In genomic region chr14:55644261-55644888, GRCm38 (mm10) we compare ENCODE assay signal across 7 mouse cellular contexts. TPM values are rescaled to one million over a fixed set of nuclear protein-coding genes. Genes with fewer than 3 reads are reported as not detected.
DNase-seq lines count a peak whose midpoint lies in the region; ATAC-seq and TF ChIP-seq lines count a peak whose summit lies in the region.

No protein-coding gene starts in this region.

- WGBS in heart, embryonic 10.5 days: 33% methylated on average over 17 of the region's 17 CpGs
- WGBS in midbrain, postnatal 0 days: 30% methylated on average over 17 of the region's 17 CpGs

- H3K4me3 ChIP-seq in CH12.LX (replicated peaks in 1 of 3; ENCODE audit: low read depth in 2 of 3, low read length in 2 of 3, poor library complexity in 1 of 3): peak overlapping the region; percentile 77 to 96 (median 93)
- peak overlapping the region; percentile 99 for H3K4me3 ChIP-seq in heart, embryonic 10.5 days
- H3K4me3 ChIP-seq in midbrain, postnatal 0 days (ENCODE audit: low read depth, low read length): peak overlapping the region; percentile 97

- ATAC-seq in midbrain, postnatal 0 days (ENCODE audit: low FRiP score): no peak

- TF ChIP-seq CTCF in CH12.LX (conservative IDR thresholded peaks at IDR 0.05 in 1 of 2, IDR thresholded peaks at IDR 0.05 in 1 of 2; ENCODE audit: low read depth in 2 of 2, low read length in 2 of 2): no peak
- no peak for TF ChIP-seq CTCF in midbrain, postnatal 0 days (IDR thresholded peaks at IDR 0.05)

- TF ChIP-seq POLR2A in CH12.LX (IDR thresholded peaks at IDR 0.05; ENCODE audit: low read depth, low read length): peak; percentile 29; the same call in 1 of the 2 replicates

- DNase-seq in CH12.LX (ENCODE audit: extremely low read depth): peak; percentile 33
- peak; percentile 12 for DNase-seq in adipocyte (ENCODE audit: low spot score)
- DNase-seq in heart, embryonic 10.5 days (ENCODE audit: low spot score): no peak
- DNase-seq in kidney, postnatal 25 days: peak; percentile 13 to 37
- DNase-seq in midbrain, postnatal 0 days (ENCODE audit: low spot score): no peak
- no peak for DNase-seq in gastrocnemius, postnatal 25 days
- DNase-seq in cerebellum, adult 9-11 months: no peak

- no peak overlapping the region; the same call in 1 of the 2 replicates for H3K27ac ChIP-seq in CH12.LX (ENCODE audit: insufficient read depth, low read depth)
- H3K27ac ChIP-seq in heart, embryonic 10.5 days: peak overlapping the region; percentile 100
- H3K27ac ChIP-seq in midbrain, postnatal 0 days (ENCODE audit: low read depth, low read length): no peak overlapping the region

- peaks cover 22 to 42% of the 10 kb centered on the region in 2 experiments for H3K36me3 ChIP-seq in CH12.LX (replicated peaks in 1 of 2; ENCODE audit: control insufficient read depth in 1 of 2, insufficient read depth in 1 of 2, low read length in 1 of 2)
- H3K36me3 ChIP-seq in heart, embryonic 10.5 days: peaks cover 41% of the 10 kb centered on the region
- peaks cover 15% of the 10 kb centered on the region for H3K36me3 ChIP-seq in midbrain, postnatal 0 days (ENCODE audit: insufficient read depth, low read length)

- H3K9ac ChIP-seq in CH12.LX (ENCODE audit: insufficient read depth, low read depth): peak overlapping the region; percentile 74
- H3K9ac ChIP-seq in midbrain, postnatal 0 days (replicated peaks; ENCODE audit: low read length, poor library complexity, severe bottlenecking): peak overlapping the region; percentile 94; the same call in 1 of the 2 replicates

- in situ Hi-C loops in CH12.LX (cut with MboI; ENCODE audit: low pct_ligation_motif_present, low pct_unique_long_range_greater_than_20kb, low sequenced_read_pairs): no loop called here

- no peak for TF ChIP-seq RAD21 in CH12.LX (IDR thresholded peaks at IDR 0.05; ENCODE audit: low read depth, low read length)

- no peaks in the 10 kb centered on the region for H3K9me3 ChIP-seq in CH12.LX (replicated peaks; ENCODE audit: low read length)
- no peaks in the 10 kb centered on the region for H3K9me3 ChIP-seq in heart, embryonic 10.5 days
- H3K9me3 ChIP-seq in midbrain, postnatal 0 days (ENCODE audit: low read length): no peaks in the 10 kb centered on the region

- no peaks in the 10 kb centered on the region for H3K27me3 ChIP-seq in CH12.LX (replicated peaks)
- H3K27me3 ChIP-seq in heart, embryonic 10.5 days (ENCODE audit: insufficient read depth, poor library complexity, severe bottlenecking): no peaks in the 10 kb centered on the region
- no peaks in the 10 kb centered on the region for H3K27me3 ChIP-seq in midbrain, postnatal 0 days (ENCODE audit: insufficient read depth, low read length)

- dilution Hi-C loops in CH12.LX (cut with MboI; ENCODE audit: extremely low pct_ligation_motif_present, extremely low pct_unique_long_range_greater_than_20kb, low sequenced_read_pairs): no loop called here

- peak overlapping the region; percentile 94 for H3K4me2 ChIP-seq in CH12.LX (ENCODE audit: insufficient read depth, low read depth, poor library complexity, severe bottlenecking)
- H3K4me2 ChIP-seq in midbrain, postnatal 0 days (ENCODE audit: low read depth, low read length, poor library complexity, severe bottlenecking): peak overlapping the region; percentile 77

- TF ChIP-seq EP300 in CH12.LX (IDR thresholded peaks at IDR 0.05; ENCODE audit: low read length): no peak

- peaks cover 4 to 44% of the 10 kb centered on the region in 2 experiments; a peak in 2 of 4 replicates for H3K4me1 ChIP-seq in CH12.LX (ENCODE audit: control insufficient read depth in 1 of 2, insufficient read depth in 2 of 2)
- peaks cover 20% of the 10 kb centered on the region for H3K4me1 ChIP-seq in heart, embryonic 10.5 days
- H3K4me1 ChIP-seq in midbrain, postnatal 0 days (ENCODE audit: insufficient read depth, low read length): 0 out of 2 replicates have a peak, but pooled peaks cover 6% of the 10 kb centered on the region

- H3K79me2 ChIP-seq in CH12.LX (replicated peaks; ENCODE audit: control insufficient read depth, extremely low read depth, insufficient read depth, poor library complexity, severe bottlenecking): peaks cover 38% of the 10 kb centered on the region

TF ChIP-seq in CH12.LX, 34 proteins besides CTCF, POLR2A, EP300 and RAD21:
- TF ChIP-seq JUND (conservative IDR thresholded peaks at IDR 0.05; ENCODE audit: low read depth, low read length) (no peak), ELF1 (IDR thresholded peaks at IDR 0.05; ENCODE audit: low read depth, low read length) (0 out of 2 replicates have a peak, but pooled peaks have one; percentile 7), CHD1 (IDR thresholded peaks at IDR 0.05; ENCODE audit: low read depth, low read length) (no peak), SMC3 (IDR thresholded peaks at IDR 0.05; ENCODE audit: low read depth, low read length) (no peak), MYC (IDR thresholded peaks at IDR 0.05; ENCODE audit: low read depth, low read length) (0 out of 2 replicates have a peak, but pooled peaks have one; percentile 9), TBP (conservative IDR thresholded peaks at IDR 0.05; ENCODE audit: low read depth, low read length) (0 out of 2 replicates have a peak, but pooled peaks have one; percentile 30), MXI1 (IDR thresholded peaks at IDR 0.05; ENCODE audit: low read depth, low read length) (no peak), ZC3H11A (IDR thresholded peaks at IDR 0.05; ENCODE audit: low read depth, low read length) (no peak)

RNA-seq across cellular contexts. Expression of gene Tm9sf1, which starts 0.8 kb away (rescaled TPM):
- total RNA-seq in CH12.LX (2012; rRNA removed) (51.3 and 57.8 TPM in 2 replicates), CH12.LX (2014; rRNA removed) (36.1 and 39.5 TPM in 2 replicates)
- 58.0 and 65.3 TPM in 2 replicates for polyA plus RNA-seq in CH12.LX (2012; ENCODE audit: insufficient read length, low read depth)
- polyA plus RNA-seq in heart, embryonic 10.5 days (2016; fragmentation: Nextera tagmentation; extraction: Ambion mirVana): 91.6 and 96.4 TPM in 2 replicates
- total RNA-seq in midbrain, postnatal 0 days (2014; rRNA removed): 47.7 and 60.3 TPM in 2 replicates
- 48.2 and 54.3 TPM in 2 replicates for polyA plus RNA-seq in midbrain, postnatal 0 days (2015; fragmentation: Nextera tagmentation; extraction: Ambion mirVana)
- 10 to 100 TPM; 15.8 to 17.6 TPM for total RNA-seq in gastrocnemius, postnatal 25 days (2021)

RNA-seq across cellular contexts. Expression of gene Tssk4, which starts 5.6 kb away (rescaled TPM):
- total RNA-seq in CH12.LX (2012; rRNA removed) (0.29 and 0.30 TPM in 2 replicates), CH12.LX (2014; rRNA removed) (0.14 TPM in 1 of 2 replicates, not detected in the other)
- 0.26 and 0.31 TPM in 2 replicates for polyA plus RNA-seq in CH12.LX (2012; ENCODE audit: insufficient read length, low read depth)
- polyA plus RNA-seq in heart, embryonic 10.5 days (2016; fragmentation: Nextera tagmentation; extraction: Ambion mirVana): 0.27 and 0.57 TPM in 2 replicates
- 0.14 and 0.16 TPM in 2 replicates for total RNA-seq in midbrain, postnatal 0 days (2014; rRNA removed)
- 0.28 and 0.36 TPM in 2 replicates for polyA plus RNA-seq in midbrain, postnatal 0 days (2015; fragmentation: Nextera tagmentation; extraction: Ambion mirVana)
- under 1 TPM in 1 of 2 experiments, not detected in 1; 0.24 TPM for total RNA-seq in gastrocnemius, postnatal 25 days (2021)

RNA-seq across cellular contexts. Expression of gene Gm49378, which starts 6.7 kb away (rescaled TPM):
- total RNA-seq in CH12.LX (2012; rRNA removed) (0.17 TPM in 1 of 2 replicates, not detected in the other), CH12.LX (2014; rRNA removed) (9.1 and 11.7 TPM in 2 replicates)
- 8.7 TPM in 1 of 2 replicates, not detected in the other for polyA plus RNA-seq in CH12.LX (2012; ENCODE audit: insufficient read length, low read depth)
- 2.3 and 3.1 TPM in 2 replicates for polyA plus RNA-seq in heart, embryonic 10.5 days (2016; fragmentation: Nextera tagmentation; extraction: Ambion mirVana)
- total RNA-seq in midbrain, postnatal 0 days (2014; rRNA removed): 6.3 and 6.7 TPM in 2 replicates
- polyA plus RNA-seq in midbrain, postnatal 0 days (2015; fragmentation: Nextera tagmentation; extraction: Ambion mirVana): 2.3 and 2.8 TPM in 2 replicates
- 1 to 10 TPM in 1 of 2 experiments, under 1 TPM in 1; 0.72 to 1.2 TPM for total RNA-seq in gastrocnemius, postnatal 25 days (2021)

RNA-seq across cellular contexts. Expression of gene Ipo4, which starts 8.6 kb away (rescaled TPM):
- total RNA-seq in CH12.LX (2012; rRNA removed): 84.8 and 95.0 TPM in 2 replicates
- total RNA-seq in CH12.LX (2014; rRNA removed): 47.5 TPM in 2 replicates
- polyA plus RNA-seq in CH12.LX (2012; ENCODE audit: insufficient read length, low read depth): 164 and 175 TPM in 2 replicates
- polyA plus RNA-seq in heart, embryonic 10.5 days (2016; fragmentation: Nextera tagmentation; extraction: Ambion mirVana): 103 and 108 TPM in 2 replicates
- total RNA-seq in midbrain, postnatal 0 days (2014; rRNA removed): 109 and 122 TPM in 2 replicates
- polyA plus RNA-seq in midbrain, postnatal 0 days (2015; fragmentation: Nextera tagmentation; extraction: Ambion mirVana): 104 and 112 TPM in 2 replicates
- total RNA-seq in gastrocnemius, postnatal 25 days (2021): 10 to 100 TPM; 56.8 to 76.0 TPM

RNA-seq across cellular contexts. Expression of gene Mdp1, which starts 15.9 kb away (rescaled TPM):
- total RNA-seq in CH12.LX (2012; rRNA removed): 25.1 and 25.6 TPM in 2 replicates
- total RNA-seq in CH12.LX (2014; rRNA removed): 30.9 and 39.0 TPM in 2 replicates
- 23.4 and 26.0 TPM in 2 replicates for polyA plus RNA-seq in CH12.LX (2012; ENCODE audit: insufficient read length, low read depth)
- polyA plus RNA-seq in heart, embryonic 10.5 days (2016; fragmentation: Nextera tagmentation; extraction: Ambion mirVana): 71.6 and 79.7 TPM in 2 replicates
- total RNA-seq in midbrain, postnatal 0 days (2014; rRNA removed): 46.7 and 53.7 TPM in 2 replicates
- 77.9 and 82.2 TPM in 2 replicates for polyA plus RNA-seq in midbrain, postnatal 0 days (2015; fragmentation: Nextera tagmentation; extraction: Ambion mirVana)
- total RNA-seq in gastrocnemius, postnatal 25 days (2021): 10 to 100 TPM; 15.0 to 17.3 TPM

Comparison
In these comparisons a context has a peak if more than half of its experiments do, and no peak if none do; other contexts are left out.
1. DNase-seq: peak in CH12.LX (single experiment), adipocyte (single experiment) and kidney, postnatal 25 days (2 of 2); none in heart, embryonic 10.5 days (single experiment), midbrain, postnatal 0 days (single experiment), gastrocnemius, postnatal 25 days (single experiment) and cerebellum, adult 9-11 months (single experiment).
2. Peak in every context shown above with its lines, with median percentiles within 50 percentile points of each other: H3K4me3 ChIP-seq.